Mouse (Mus musculus): ENCODE data around the gene Apc2.

DNA sequence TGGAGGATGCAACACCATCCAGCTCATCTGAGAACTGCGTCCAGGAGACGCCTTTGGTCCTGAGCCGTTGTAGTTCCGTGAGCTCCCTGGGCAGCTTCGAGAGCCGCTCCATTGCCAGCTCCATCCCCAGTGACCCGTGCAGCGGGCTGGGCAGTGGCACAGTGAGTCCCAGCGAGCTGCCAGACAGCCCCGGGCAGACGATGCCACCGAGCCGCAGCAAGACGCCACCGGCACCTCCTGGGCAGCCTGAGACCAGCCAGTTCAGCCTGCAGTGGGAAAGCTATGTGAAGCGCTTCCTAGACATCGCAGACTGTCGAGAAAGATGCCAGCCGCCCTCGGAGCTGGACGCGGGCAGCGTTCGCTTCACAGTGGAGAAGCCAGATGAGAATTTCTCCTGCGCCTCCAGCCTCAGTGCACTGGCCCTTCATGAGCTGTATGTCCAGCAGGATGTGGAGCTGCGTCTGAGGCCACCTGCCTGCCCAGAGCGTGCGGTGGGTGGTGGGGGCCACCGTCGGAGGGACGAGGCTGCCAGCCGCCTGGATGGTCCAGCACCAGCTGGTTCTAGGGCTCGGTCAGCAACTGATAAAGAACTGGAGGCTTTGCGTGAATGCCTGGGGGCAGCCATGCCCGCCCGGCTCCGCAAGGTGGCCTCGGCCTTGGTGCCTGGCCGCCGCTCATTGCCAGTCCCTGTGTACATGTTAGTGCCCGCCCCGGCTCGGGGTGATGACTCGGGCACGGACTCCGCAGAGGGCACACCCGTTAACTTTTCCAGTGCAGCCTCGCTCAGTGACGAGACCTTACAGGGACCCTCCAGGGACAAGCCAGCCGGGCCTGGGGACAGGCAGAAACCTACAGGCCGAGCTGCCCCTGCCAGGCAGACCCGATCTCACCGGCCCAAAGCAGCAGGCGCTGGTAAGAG is 17.1 kb downstream of the Apc2 start:
- TF ChIP-seq CTCF (conservative IDR thresholded peaks at IDR 0.05; ENCODE audit: insufficient read depth, insufficient read length, low read depth, low read length) = no peak
- no peak for TF ChIP-seq POLR2A (IDR thresholded peaks at IDR 0.05; ENCODE audit: low read depth, low read length)

Data from kidney, adult 2 months (tissue).